Mouse (Mus musculus): ENCODE results near the gene Cntd1.

DNA sequence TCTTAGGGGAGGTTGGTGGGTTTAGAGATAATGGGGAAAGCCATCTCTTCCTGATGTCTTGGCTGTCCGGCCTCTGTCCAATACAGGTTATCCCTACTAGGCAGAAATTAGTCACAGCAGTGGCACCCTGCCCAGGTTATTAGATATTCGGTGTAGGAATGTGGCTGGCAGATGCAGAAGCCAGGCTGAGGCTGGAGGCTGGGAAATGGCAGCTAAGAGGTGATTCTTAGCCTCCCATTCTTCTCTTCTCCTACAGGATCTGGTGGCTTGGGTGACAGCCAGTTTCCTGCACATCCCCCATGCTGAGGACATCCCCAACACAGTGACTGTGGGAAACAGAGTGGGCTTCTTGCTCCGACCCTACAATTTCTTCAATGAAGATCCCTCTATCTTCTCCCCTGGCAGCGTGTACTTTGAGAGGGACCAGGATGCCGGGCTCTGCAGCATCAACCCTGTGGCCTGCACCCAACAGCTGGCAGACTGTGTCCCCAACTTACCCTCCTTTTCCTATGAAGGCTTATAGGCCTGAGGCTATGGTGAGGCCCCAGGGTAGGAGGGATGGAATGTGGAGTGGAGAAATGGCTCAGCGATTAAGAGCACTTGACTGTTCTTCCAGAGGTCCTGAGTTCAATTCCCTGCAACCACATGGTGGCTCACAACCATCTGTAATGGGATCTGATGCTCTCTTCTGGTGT lies 50.3 kb downstream of the Cntd1 start:
- TF ChIP-seq CTCF (IDR thresholded peaks at IDR 0.05), result no peak
- no peak for TF ChIP-seq EP300 (IDR thresholded peaks at IDR 0.05)

Measured in lung, postnatal 0 days (tissue).